Mouse (Mus musculus): Measurements from ENCODE around the gene Tet3. TPM values are rescaled to one million over a fixed set of nuclear protein-coding genes. Genes with fewer than 3 reads are reported as not detected.

The Tet3 gene
- polyA plus RNA-seq, 1 experiment from 2014 or later: 67.0 TPM

DNA sequence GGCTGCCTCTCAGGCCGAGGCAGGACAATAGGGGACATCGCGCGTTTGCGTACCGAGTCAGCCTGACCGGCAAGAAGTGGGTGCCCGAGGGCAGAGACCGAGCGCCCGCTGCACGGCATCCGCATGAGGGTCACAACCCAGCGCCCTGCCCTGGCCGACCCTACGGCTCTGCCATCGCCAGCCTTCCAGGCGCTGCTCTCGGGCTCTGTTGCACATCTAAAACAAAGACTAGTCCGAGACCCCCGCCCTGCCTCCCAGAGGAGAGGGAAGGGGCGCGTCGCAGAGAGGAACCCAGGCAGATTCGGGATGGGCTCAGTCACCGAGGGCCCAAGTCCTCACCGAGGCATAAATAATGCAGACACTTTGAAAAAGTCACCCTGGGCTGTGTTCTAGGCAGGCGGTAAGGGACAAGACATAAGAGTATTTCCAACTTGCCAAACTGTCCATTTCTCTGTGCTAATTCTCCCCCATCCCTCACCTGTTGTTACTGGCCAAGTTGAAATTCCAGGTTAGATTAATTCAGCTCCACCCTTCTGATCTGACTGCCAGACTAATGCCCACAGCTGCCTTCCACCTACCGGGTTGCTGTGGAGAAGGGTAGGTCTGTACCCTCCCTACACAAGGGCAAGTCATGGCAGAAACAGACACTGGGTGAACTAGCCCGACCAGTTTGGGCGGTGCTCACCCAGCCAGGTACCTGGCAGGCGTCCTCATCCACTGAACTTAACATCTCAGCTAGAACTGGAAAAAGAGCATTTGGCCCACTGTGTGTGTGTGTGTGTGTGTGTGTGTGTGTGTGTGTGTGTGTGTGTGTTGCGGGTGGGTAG lies 1.7 kb downstream of the Tet3 start:
- Histone ChIP-seq H3K4me3 (ENCODE audit: low read depth, low read length) (peak overlapping the region; percentile 71), H3K27me3 (ENCODE audit: control insufficient read depth, insufficient read depth, low read length) (no peaks in the 10 kb centered on the region), H3K9ac (replicated peaks; ENCODE audit: low read depth, low read length) (peak overlapping the region; percentile 95), H3K4me2 (ENCODE audit: low read depth, low read length) (peak overlapping the region; percentile 63), H3K4me1 (ENCODE audit: control insufficient read depth, insufficient read depth, low read length) (peaks cover 35% of the 10 kb centered on the region), H3K9me3 (ENCODE audit: control insufficient read depth, low read length) (no peaks in the 10 kb centered on the region), H3K36me3 (ENCODE audit: control insufficient read depth, insufficient read depth, low read length) (no peaks in the 10 kb centered on the region), H3K27ac (ENCODE audit: low read depth, low read length) (peak overlapping the region; percentile 97)
- ATAC-seq (ENCODE audit: low read depth): peak; percentile 18
- WGBS: 2% methylated on average over 33 of the region's 33 CpGs

DNA sequence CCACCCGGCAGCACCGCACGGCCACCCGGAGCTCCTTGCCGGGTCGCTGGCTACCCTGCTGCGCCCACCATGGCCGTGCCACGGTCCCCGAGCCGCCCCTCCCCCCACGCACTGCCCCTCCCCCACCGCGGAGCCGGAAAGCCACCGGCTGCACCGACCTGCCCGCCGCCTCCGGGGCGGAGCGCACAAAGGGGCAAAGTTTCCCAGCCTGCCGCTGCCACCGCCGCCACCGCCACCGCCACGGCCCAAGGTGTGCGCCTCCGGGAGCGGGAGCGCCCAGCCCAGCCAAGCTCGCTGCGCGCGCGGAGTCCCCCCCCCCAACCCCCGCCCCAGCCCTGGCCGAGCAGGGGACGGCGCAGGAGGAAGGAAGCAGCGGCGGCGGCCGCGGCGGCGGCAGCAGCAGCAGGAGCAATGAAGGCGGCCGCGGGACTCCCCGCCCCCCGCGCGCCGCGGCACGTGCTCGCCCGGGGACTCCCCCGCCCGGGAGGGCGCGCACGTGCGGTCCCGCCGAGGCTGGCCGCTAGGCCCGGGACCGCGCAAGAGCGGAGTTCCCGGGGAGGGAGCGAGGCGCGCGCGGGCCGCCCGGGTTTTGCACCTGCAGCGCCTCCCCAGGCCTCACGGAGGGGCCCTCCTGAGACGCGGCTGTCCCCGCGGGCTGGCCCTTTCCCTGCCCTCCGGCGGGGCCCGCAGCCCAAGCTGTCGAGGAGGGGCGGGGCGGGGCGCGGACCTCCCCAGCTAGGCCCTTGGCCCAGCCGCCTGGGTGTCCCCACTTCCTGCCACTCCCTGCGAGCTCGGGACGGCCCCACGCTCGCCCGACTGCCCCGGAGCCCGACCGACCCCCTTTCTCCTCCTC lies 2.5 kb downstream of the Tet3 start:
- peak overlapping the region; percentile 71 for H3K4me3 ChIP-seq (ENCODE audit: low read depth, low read length)
- under 1% methylated on average over 76 of the region's 105 CpGs for WGBS
- H3K27me3 ChIP-seq (ENCODE audit: control insufficient read depth, insufficient read depth, low read length): no peaks in the 10 kb centered on the region
- no peaks in the 10 kb centered on the region for H3K9me3 ChIP-seq (ENCODE audit: control insufficient read depth, low read length)
- peak; percentile 81 for ATAC-seq (ENCODE audit: low read depth)
- H3K9ac ChIP-seq (replicated peaks; ENCODE audit: low read depth, low read length): peak overlapping the region; percentile 95
- H3K4me2 ChIP-seq (ENCODE audit: low read depth, low read length): peak overlapping the region; percentile 63
- H3K36me3 ChIP-seq (ENCODE audit: control insufficient read depth, insufficient read depth, low read length): no peaks in the 10 kb centered on the region; the same call in 1 of the 2 replicates
- H3K27ac ChIP-seq (ENCODE audit: low read depth, low read length): peak overlapping the region; percentile 97
- H3K4me1 ChIP-seq (ENCODE audit: control insufficient read depth, insufficient read depth, low read length): peaks cover 43% of the 10 kb centered on the region

DNA sequence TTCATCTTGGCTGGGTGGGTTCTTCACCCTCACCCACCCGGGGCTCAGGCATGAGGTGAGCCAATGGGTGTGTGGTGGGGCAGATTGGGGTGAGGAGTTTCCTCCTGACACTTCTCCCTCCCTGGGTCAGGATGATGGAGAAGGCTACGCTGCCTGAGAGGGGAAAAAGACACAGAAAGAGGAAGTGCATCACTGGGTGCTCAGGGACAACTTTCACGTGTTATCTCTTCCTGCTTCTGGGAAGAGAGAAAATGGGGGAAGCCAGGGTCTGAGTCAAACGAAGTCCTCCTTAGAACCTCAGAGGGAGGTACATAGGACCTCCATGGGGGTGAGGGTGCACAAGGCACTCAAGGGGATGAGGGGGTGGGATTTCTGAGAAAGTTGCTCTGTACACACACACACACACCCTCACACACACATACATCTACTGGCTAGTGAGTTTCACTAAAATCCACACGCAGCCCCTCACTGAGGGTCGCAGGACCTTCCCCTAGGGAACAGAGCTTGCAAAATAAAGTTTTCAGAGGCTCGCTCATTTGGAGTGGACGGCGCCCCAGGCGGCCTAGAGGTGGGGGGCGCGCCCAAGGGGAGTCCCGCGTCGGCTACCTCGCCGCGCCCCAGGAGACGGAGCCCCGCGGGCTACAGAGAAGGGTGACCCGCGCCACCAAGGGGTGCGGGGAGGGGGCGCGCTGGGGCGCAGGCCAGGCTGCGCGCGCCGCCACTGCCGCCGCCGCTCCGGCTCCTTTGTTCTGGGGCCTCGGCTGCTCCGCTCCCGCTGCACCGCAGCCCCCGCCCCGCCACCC lies 3.4 kb downstream of the Tet3 start:
- H3K27ac ChIP-seq (ENCODE audit: low read depth, low read length): peak overlapping the region; percentile 97
- H3K4me3 ChIP-seq (ENCODE audit: low read depth, low read length): peak overlapping the region; percentile 71
- no peaks in the 10 kb centered on the region for H3K27me3 ChIP-seq (ENCODE audit: control insufficient read depth, insufficient read depth, low read length)
- peak overlapping the region; percentile 63 for H3K4me2 ChIP-seq (ENCODE audit: low read depth, low read length)
- H3K9ac ChIP-seq (replicated peaks; ENCODE audit: low read depth, low read length): peak overlapping the region; percentile 95
- peak; percentile 25 for ATAC-seq (ENCODE audit: low read depth)
- H3K36me3 ChIP-seq (ENCODE audit: control insufficient read depth, insufficient read depth, low read length): no peaks in the 10 kb centered on the region; the same call in 1 of the 2 replicates
- H3K9me3 ChIP-seq (ENCODE audit: control insufficient read depth, low read length): no peaks in the 10 kb centered on the region
- WGBS: under 1% methylated on average over 32 of the region's 41 CpGs
- peaks cover 51% of the 10 kb centered on the region for H3K4me1 ChIP-seq (ENCODE audit: control insufficient read depth, insufficient read depth, low read length)

DNA sequence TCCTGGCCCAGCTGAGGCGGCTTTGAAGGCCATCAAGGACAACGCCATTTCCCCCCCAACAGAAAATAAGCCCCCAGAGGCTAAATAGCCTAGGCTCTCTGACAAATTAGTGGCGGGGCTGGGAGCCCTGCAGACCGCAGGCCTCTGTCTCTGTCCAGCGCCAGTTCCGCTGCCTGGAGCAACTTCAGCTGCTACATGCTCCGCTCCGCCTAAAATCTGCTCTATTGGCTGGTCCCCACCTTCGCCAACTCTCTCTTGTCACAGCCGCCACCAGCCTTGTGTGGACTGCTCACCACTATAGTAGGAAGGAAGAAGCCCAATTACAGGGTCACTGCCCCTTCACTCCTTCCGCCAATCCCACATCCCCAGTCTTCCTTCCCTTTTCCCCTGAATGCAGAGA lies 5.2 kb downstream of the Tet3 start:
- WGBS: 28% methylated on average over 11 of the region's 11 CpGs

DNA sequence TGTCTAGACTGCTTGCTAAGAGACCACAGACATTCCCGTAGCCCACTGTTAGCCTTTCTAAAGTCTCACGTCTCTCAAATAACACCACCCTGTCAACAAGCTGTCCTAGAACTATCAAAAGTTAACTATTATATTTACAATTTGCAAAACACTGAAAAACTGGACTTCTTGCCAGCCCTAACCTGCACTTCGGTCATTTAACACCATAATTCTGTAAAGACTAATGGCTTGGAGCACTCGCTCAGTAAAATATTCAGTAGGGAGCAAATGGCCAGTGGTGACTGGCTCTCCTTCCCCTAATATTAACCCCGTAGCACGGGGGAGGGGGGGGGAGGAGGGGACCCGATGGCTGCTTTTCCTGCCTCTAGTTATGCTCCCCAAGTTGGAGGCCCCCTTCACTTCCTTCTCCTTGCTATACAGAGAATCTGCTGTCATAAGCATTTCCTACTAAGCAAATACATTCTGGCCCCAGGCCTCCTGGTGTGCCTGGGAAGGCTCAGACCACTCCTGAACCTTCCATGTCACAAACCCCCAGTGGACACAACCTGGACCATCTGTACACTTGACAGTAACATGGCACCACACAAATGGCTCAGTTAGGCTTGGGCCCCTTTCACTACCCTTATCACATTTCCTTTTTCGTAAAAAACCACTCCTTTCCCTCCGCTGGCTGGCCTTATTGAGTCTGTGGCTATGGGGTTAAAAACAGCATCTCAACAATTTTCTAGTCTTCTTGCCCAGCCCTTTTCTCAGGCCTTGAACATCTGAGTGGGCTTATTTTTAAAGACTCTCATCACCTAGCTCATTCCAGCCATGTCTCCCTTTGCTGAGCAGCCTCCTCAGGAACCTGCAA lies 8.2 kb downstream of the Tet3 start:
- no peak for ATAC-seq (ENCODE audit: low read depth)
- Histone ChIP-seq H3K27ac (ENCODE audit: low read depth, low read length) (no peak overlapping the region), H3K4me1 (ENCODE audit: control insufficient read depth, insufficient read depth, low read length) (peaks cover 55% of the 10 kb centered on the region), H3K4me2 (ENCODE audit: low read depth, low read length) (peak overlapping the region; percentile 19; the same call in 1 of the 2 replicates), H3K36me3 (ENCODE audit: control insufficient read depth, insufficient read depth, low read length) (no peaks in the 10 kb centered on the region; the same call in 1 of the 2 replicates), H3K4me3 (ENCODE audit: low read depth, low read length) (no peak overlapping the region), H3K9ac (replicated peaks; ENCODE audit: low read depth, low read length) (no peak overlapping the region), H3K9me3 (ENCODE audit: control insufficient read depth, low read length) (no peaks in the 10 kb centered on the region), H3K27me3 (ENCODE audit: control insufficient read depth, insufficient read depth, low read length) (no peaks in the 10 kb centered on the region)
- WGBS: 63% methylated on average over 9 of the region's 9 CpGs

More for the DNA sequence above, 5.2 kb downstream of the Tet3 start:
- peak overlapping the region; percentile 71 for H3K4me3 ChIP-seq (ENCODE audit: low read depth, low read length)
- peak overlapping the region; percentile 63 for H3K4me2 ChIP-seq (ENCODE audit: low read depth, low read length)
- H3K4me1 ChIP-seq (ENCODE audit: control insufficient read depth, insufficient read depth, low read length): peaks cover 53% of the 10 kb centered on the region
- no peaks in the 10 kb centered on the region; the same call in 1 of the 2 replicates for H3K36me3 ChIP-seq (ENCODE audit: control insufficient read depth, insufficient read depth, low read length)
- peak overlapping the region; percentile 50 for H3K9ac ChIP-seq (replicated peaks; ENCODE audit: low read depth, low read length)
- no peak for ATAC-seq (ENCODE audit: low read depth)
- no peaks in the 10 kb centered on the region for H3K9me3 ChIP-seq (ENCODE audit: control insufficient read depth, low read length)
- H3K27ac ChIP-seq (ENCODE audit: low read depth, low read length): no peak overlapping the region
- H3K27me3 ChIP-seq (ENCODE audit: control insufficient read depth, insufficient read depth, low read length): no peaks in the 10 kb centered on the region

DNA sequence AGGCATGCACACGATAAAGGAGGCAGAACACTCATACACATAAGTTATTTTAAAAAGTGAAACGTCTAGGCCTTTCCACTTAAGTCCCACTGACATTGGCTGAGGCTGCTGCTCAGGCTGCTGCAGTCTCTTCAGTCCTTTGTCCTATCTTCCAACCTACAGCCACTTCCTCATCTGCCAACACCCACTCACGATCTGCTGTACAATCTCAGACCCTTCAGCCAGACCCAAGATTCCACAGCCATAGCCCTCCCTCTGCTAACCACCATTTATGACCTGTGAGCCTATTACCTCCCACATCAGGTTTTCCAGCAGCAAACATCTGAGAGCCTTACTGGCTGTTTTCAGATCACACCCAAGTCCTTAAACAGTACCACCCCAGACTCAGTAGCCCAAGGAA lies 9.4 kb downstream of the Tet3 start:
- Histone ChIP-seq H3K9me3 (ENCODE audit: control insufficient read depth, low read length) (no peaks in the 10 kb centered on the region), H3K4me3 (ENCODE audit: low read depth, low read length) (no peak overlapping the region), H3K27ac (ENCODE audit: low read depth, low read length) (no peak overlapping the region), H3K36me3 (ENCODE audit: control insufficient read depth, insufficient read depth, low read length) (no peaks in the 10 kb centered on the region; the same call in 1 of the 2 replicates), H3K4me1 (ENCODE audit: control insufficient read depth, insufficient read depth, low read length) (peaks cover 44% of the 10 kb centered on the region), H3K9ac (replicated peaks; ENCODE audit: low read depth, low read length) (no peak overlapping the region), H3K4me2 (ENCODE audit: low read depth, low read length) (no peak overlapping the region), H3K27me3 (ENCODE audit: control insufficient read depth, insufficient read depth, low read length) (no peaks in the 10 kb centered on the region)
- 76% methylated on average over 3 of the region's 3 CpGs for WGBS
- ATAC-seq (ENCODE audit: low read depth): no peak

DNA sequence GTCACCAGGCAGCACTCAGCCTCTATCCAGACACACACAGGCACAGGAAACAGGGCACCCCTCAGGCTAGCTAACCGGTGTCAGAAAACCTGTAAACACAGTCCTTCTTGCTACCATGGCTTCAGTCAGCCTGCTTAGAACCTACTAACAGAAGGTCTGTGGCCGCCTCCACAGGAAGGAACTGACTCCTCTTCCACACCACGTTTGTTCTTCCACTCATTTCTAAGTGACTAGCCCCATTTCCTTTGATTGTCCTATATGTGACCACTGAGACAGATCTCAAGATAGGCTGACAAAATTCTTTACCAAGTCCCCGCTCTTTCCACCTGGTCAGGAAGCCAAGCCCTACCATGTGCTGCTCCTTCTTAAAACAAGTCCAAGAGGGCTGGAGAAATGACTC lies 10.0 kb downstream of the Tet3 start:
- no peak overlapping the region for H3K27ac ChIP-seq (ENCODE audit: low read depth, low read length)
- no peaks in the 10 kb centered on the region for H3K9me3 ChIP-seq (ENCODE audit: control insufficient read depth, low read length)
- peaks cover 42% of the 10 kb centered on the region for H3K4me1 ChIP-seq (ENCODE audit: control insufficient read depth, insufficient read depth, low read length)
- WGBS: 87% methylated on average over 4 of the region's 4 CpGs
- no peak overlapping the region for H3K4me2 ChIP-seq (ENCODE audit: low read depth, low read length)
- H3K4me3 ChIP-seq (ENCODE audit: low read depth, low read length): no peak overlapping the region
- ATAC-seq (ENCODE audit: low read depth): no peak
- no peaks in the 10 kb centered on the region; the same call in 1 of the 2 replicates for H3K36me3 ChIP-seq (ENCODE audit: control insufficient read depth, insufficient read depth, low read length)
- no peaks in the 10 kb centered on the region for H3K27me3 ChIP-seq (ENCODE audit: control insufficient read depth, insufficient read depth, low read length)
- H3K9ac ChIP-seq (replicated peaks; ENCODE audit: low read depth, low read length): no peak overlapping the region

DNA sequence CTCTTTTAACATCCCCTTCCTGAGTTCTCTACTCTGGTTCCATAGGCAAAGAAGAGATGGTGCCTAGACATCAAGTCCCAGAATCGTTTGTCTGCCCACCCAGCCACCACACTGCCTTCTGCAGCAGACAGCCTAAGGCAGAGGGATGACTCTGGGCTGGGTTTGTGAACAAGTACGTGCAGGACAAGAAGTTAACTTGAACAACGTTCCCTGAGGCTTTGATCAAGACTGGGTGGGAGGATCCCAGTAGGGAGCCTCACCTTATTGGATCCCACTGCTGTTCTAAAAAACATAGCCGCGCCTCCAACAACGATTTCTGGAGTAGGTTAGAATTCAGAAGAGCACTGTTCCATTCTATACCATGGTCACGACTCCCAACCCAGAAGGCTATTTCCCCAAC lies 11.9 kb downstream of the Tet3 start:
- H3K4me3 ChIP-seq (ENCODE audit: low read depth, low read length): no peak overlapping the region
- H3K9ac ChIP-seq (replicated peaks; ENCODE audit: low read depth, low read length): no peak overlapping the region
- peaks cover 44% of the 10 kb centered on the region for H3K4me1 ChIP-seq (ENCODE audit: control insufficient read depth, insufficient read depth, low read length)
- no peak overlapping the region for H3K4me2 ChIP-seq (ENCODE audit: low read depth, low read length)
- no peak for ATAC-seq (ENCODE audit: low read depth)
- H3K9me3 ChIP-seq (ENCODE audit: control insufficient read depth, low read length): no peaks in the 10 kb centered on the region
- H3K27me3 ChIP-seq (ENCODE audit: control insufficient read depth, insufficient read depth, low read length): no peaks in the 10 kb centered on the region
- 80% methylated on average over 7 of the region's 7 CpGs for WGBS
- no peaks in the 10 kb centered on the region; the same call in 1 of the 2 replicates for H3K36me3 ChIP-seq (ENCODE audit: control insufficient read depth, insufficient read depth, low read length)
- no peak overlapping the region for H3K27ac ChIP-seq (ENCODE audit: low read depth, low read length)
